Mouse (Mus musculus): ENCODE measurements around the gene Foxj1. TPM values are rescaled to one million over a fixed set of nuclear protein-coding genes. Genes with fewer than 3 reads are reported as not detected.

The Foxj1 gene
- total and polyA plus RNA-seq, 3 experiments: 0.26 to 3.0 (median 2.6) TPM

GRCm38 (mm10) chr11:116362015-116362414 lies 26.8 kb upstream of the Foxj1 start:
- TF ChIP-seq ELF1 (IDR thresholded peaks at IDR 0.05; ENCODE audit: low read depth, low read length) (peak; percentile 27), NELFE (IDR thresholded peaks at IDR 0.05; ENCODE audit: low read depth, low read length) (no peak), ETS1 (conservative IDR thresholded peaks at IDR 0.05; ENCODE audit: low read depth, low read length) (peak; percentile 59; the same call in 1 of the 2 replicates), TCF12 (IDR thresholded peaks at IDR 0.05; ENCODE audit: low read depth, low read length) (peak; percentile 83; the same call in 1 of the 2 replicates), USF1 (IDR thresholded peaks at IDR 0.05; ENCODE audit: low read depth, low read length) (no peak), MAZ (IDR thresholded peaks at IDR 0.05; ENCODE audit: low read depth, low read length) (peak; percentile 85), ZKSCAN1 (IDR thresholded peaks at IDR 0.05; ENCODE audit: borderline replicate concordance, low read depth, low read length) (no peak), GABPA (IDR thresholded peaks at IDR 0.05; ENCODE audit: insufficient replicate concordance, low read depth, low read length) (no peak), E2F4 (IDR thresholded peaks at IDR 0.05; ENCODE audit: insufficient replicate concordance, low read depth, low read length) (no peak), RAD21 (IDR thresholded peaks at IDR 0.05; ENCODE audit: low read depth, low read length) (no peak; the same call in 1 of the 2 replicates), TBP (conservative IDR thresholded peaks at IDR 0.05; ENCODE audit: low read depth, low read length) (no peak), ZNF384 (IDR thresholded peaks at IDR 0.05; ENCODE audit: low read depth, low read length) (no peak), JUN (IDR thresholded peaks at IDR 0.05; ENCODE audit: insufficient read depth, low read depth, low read length) (no peak), CTCF (conservative IDR thresholded peaks at IDR 0.05 in 1 of 2, IDR thresholded peaks at IDR 0.05 in 1 of 2; ENCODE audit: low read depth in 2 of 2, low read length in 2 of 2) (no peak), KAT2A (IDR thresholded peaks at IDR 0.05; ENCODE audit: insufficient replicate concordance, low read length) (no peak), JUND (conservative IDR thresholded peaks at IDR 0.05; ENCODE audit: low read depth, low read length) (no peak), SMC3 (IDR thresholded peaks at IDR 0.05; ENCODE audit: low read depth, low read length) (0 out of 2 replicates have a peak, but pooled peaks have one; percentile 15), HCFC1 (IDR thresholded peaks at IDR 0.05; ENCODE audit: low read depth, low read length) (no peak), POLR2A (IDR thresholded peaks at IDR 0.05; ENCODE audit: low read depth, low read length) (no peak), CHD2 (IDR thresholded peaks at IDR 0.05; ENCODE audit: low read length) (0 out of 2 replicates have a peak, but pooled peaks have one; percentile 43), USF2 (conservative IDR thresholded peaks at IDR 0.05; ENCODE audit: low read depth, low read length) (no peak), IRF4 (IDR thresholded peaks at IDR 0.05; ENCODE audit: low read depth, low read length) (peak; percentile 71; the same call in 1 of the 2 replicates), MEF2A (IDR thresholded peaks at IDR 0.05; ENCODE audit: borderline replicate concordance, low read depth, low read length) (peak; percentile 74; the same call in 1 of the 2 replicates), POLR2AphosphoS2 (IDR thresholded peaks at IDR 0.05; ENCODE audit: low read depth, low read length) (no peak), PAX5 (IDR thresholded peaks at IDR 0.05; ENCODE audit: low read length) (no peak), MAFK (IDR thresholded peaks at IDR 0.05; ENCODE audit: insufficient replicate concordance, low read length) (no peak), ZMIZ1 (IDR thresholded peaks at IDR 0.05; ENCODE audit: low read depth, low read length) (no peak), EP300 (IDR thresholded peaks at IDR 0.05; ENCODE audit: low read length) (peak; percentile 49; the same call in 1 of the 2 replicates), MXI1 (IDR thresholded peaks at IDR 0.05; ENCODE audit: low read depth, low read length) (0 out of 2 replicates have a peak, but pooled peaks have one; percentile 63), RCOR1 (conservative IDR thresholded peaks at IDR 0.05; ENCODE audit: low read depth, low read length) (peak; percentile 64; the same call in 1 of the 2 replicates), MAX (IDR thresholded peaks at IDR 0.05; ENCODE audit: low read length) (peak; percentile 38; the same call in 1 of the 2 replicates), MYC (IDR thresholded peaks at IDR 0.05; ENCODE audit: low read depth, low read length) (no peak), BHLHE40 (IDR thresholded peaks at IDR 0.05; ENCODE audit: low read depth, low read length) (peak; percentile 50), SIN3A (IDR thresholded peaks at IDR 0.05; ENCODE audit: low read length) (peak; percentile 82), ZC3H11A (IDR thresholded peaks at IDR 0.05; ENCODE audit: low read depth, low read length) (no peak), NRF1 (IDR thresholded peaks at IDR 0.05; ENCODE audit: low read depth, low read length) (no peak), UBTF (IDR thresholded peaks at IDR 0.05; ENCODE audit: low read depth, low read length) (peak; percentile 81; the same call in 1 of the 2 replicates), CHD1 (IDR thresholded peaks at IDR 0.05; ENCODE audit: low read depth, low read length) (peak; percentile 98)
- no peak overlapping the region for H3K4me3 ChIP-seq (replicated peaks in 1 of 3; ENCODE audit: low read depth in 2 of 3, low read length in 2 of 3, poor library complexity in 1 of 3)
- H3K27me3 ChIP-seq (replicated peaks): no peaks in the 10 kb centered on the region
- no peaks in the 10 kb centered on the region for H3K9me3 ChIP-seq (replicated peaks; ENCODE audit: low read length)
- DNase-seq (ENCODE audit: extremely low read depth): peak; percentile 73
- peaks cover 18 to 31% of the 10 kb centered on the region in 2 experiments for H3K36me3 ChIP-seq (replicated peaks in 1 of 2; ENCODE audit: control insufficient read depth in 1 of 2, insufficient read depth in 1 of 2, low read length in 1 of 2)
- dilution Hi-C loops (cut with MboI; ENCODE audit: extremely low pct_ligation_motif_present, extremely low pct_unique_long_range_greater_than_20kb, low sequenced_read_pairs): no loop called here
- no peak overlapping the region; the same call in 1 of the 2 replicates for H3K4me2 ChIP-seq (ENCODE audit: insufficient read depth, low read depth, poor library complexity, severe bottlenecking)
- in situ Hi-C loops (cut with MboI; ENCODE audit: low pct_ligation_motif_present, low pct_unique_long_range_greater_than_20kb, low sequenced_read_pairs): no loop called here
- peaks cover 31 to 56% of the 10 kb centered on the region in 2 experiments for H3K4me1 ChIP-seq (ENCODE audit: control insufficient read depth in 1 of 2, insufficient read depth in 2 of 2)
- H3K79me2 ChIP-seq (replicated peaks; ENCODE audit: control insufficient read depth, extremely low read depth, insufficient read depth, poor library complexity, severe bottlenecking): no peaks in the 10 kb centered on the region
- peak overlapping the region; percentile 6; the same call in 1 of the 2 replicates for H3K27ac ChIP-seq (ENCODE audit: insufficient read depth, low read depth)
- H3K9ac ChIP-seq (ENCODE audit: insufficient read depth, low read depth): no peak overlapping the region

Measured in CH12.LX (cell line).